Mouse (Mus musculus) urinary bladder, postnatal 14 days (tissue): Measurements from ENCODE around the gene Pkn1.

ENCODE experiments used
- DNase-seq: peaks from one replicate; pipeline ENCODE4 v3.0.0; 2021; ENCODE audit warnings: low spot score

Gene Pkn1

GRCm38 (mm10) chr8:83684517-83684916 is 14.5 kb downstream of the Pkn1 start:
- no peak for DNase-seq

- DNase-seq = no peak
Observed at GRCm38 (mm10) chr8:83681099-83681498, 17.9 kb downstream of the Pkn1 start.

- no peak for DNase-seq
Observed at GRCm38 (mm10) chr8:83680603-83681002, 18.4 kb downstream of the Pkn1 start.

GRCm38 (mm10) chr8:83679866-83680265 is 19.1 kb downstream of the Pkn1 start:
- DNase-seq = no peak

GRCm38 (mm10) chr8:83674497-83674896 is 24.5 kb downstream of the Pkn1 start:
- DNase-seq = no peak

- no peak for DNase-seq
Observed at GRCm38 (mm10) chr8:83672936-83673335, 26.0 kb downstream of the Pkn1 start.

GRCm38 (mm10) chr8:83669013-83669412 is 30.0 kb downstream of the Pkn1 start:
- DNase-seq = no peak

- peak; percentile 55 for DNase-seq
Observed at GRCm38 (mm10) chr8:83668010-83668916, 30.7 kb downstream of the Pkn1 start.

GRCm38 (mm10) chr8:83667526-83667925 is 31.5 kb downstream of the Pkn1 start:
- DNase-seq = no peak

GRCm38 (mm10) chr8:83666866-83667234 is 32.1 kb downstream of the Pkn1 start:
- no peak for DNase-seq

- DNase-seq = peak; percentile 74
Observed at GRCm38 (mm10) chr8:83665969-83666865, 32.8 kb downstream of the Pkn1 start, which contains the start of gene Ptger1. Gene Ptger1 (plus strand): TSS chr8:83666678.

GRCm38 (mm10) chr8:83664931-83665625 is 33.9 kb downstream of the Pkn1 start:
- DNase-seq = peak; percentile 62

- no peak for DNase-seq
Observed at GRCm38 (mm10) chr8:83664096-83664495, 34.9 kb downstream of the Pkn1 start.

GRCm38 (mm10) chr8:83662421-83662826 is 36.6 kb downstream of the Pkn1 start:
- peak; percentile 92 for DNase-seq

GRCm38 (mm10) chr8:83660995-83661680 is 37.8 kb downstream of the Pkn1 start:
- peak; percentile 28 for DNase-seq

GRCm38 (mm10) chr8:83660545-83660944 is 38.4 kb downstream of the Pkn1 start:
- DNase-seq = no peak

- no peak for DNase-seq
Observed at GRCm38 (mm10) chr8:83656484-83657246, 42.3 kb downstream of the Pkn1 start.

- no peak for DNase-seq
Observed at GRCm38 (mm10) chr8:83656043-83656442, 42.9 kb downstream of the Pkn1 start.

GRCm38 (mm10) chr8:83654725-83655124 is 44.3 kb downstream of the Pkn1 start:
- DNase-seq = no peak

- no peak for DNase-seq
Observed at GRCm38 (mm10) chr8:83653662-83654017, 45.3 kb downstream of the Pkn1 start.
